Mouse (Mus musculus) midbrain, embryonic 10.5 days (tissue): Measurements from ENCODE around the gene Spata25. TPM values are rescaled to one million over a fixed set of nuclear protein-coding genes. Genes with fewer than 3 reads are reported as not detected.
"Not testable (repeated sequence)": the region's sequence is repeated elsewhere in the genome, so short reads cannot be mapped to it uniquely, and the experiment has no call there.

Experiments used
- DNase-seq: peaks from one replicate; pipeline ENCODE4 v3.0.0-alpha.2; 2017; ENCODE audit warnings: low spot score
- H3K27ac ChIP-seq: fragments of 300-500 bp; sonication (generic); replicated peaks from 2 replicates; pipeline ENCODE4 v1.5.1; 2016; ENCODE audit warnings: mild to moderate bottlenecking
- H3K27me3 ChIP-seq: fragments of 300-500 bp; sonication (generic); 2 replicates; pipeline ENCODE4 v1.6.1; 2016; ENCODE audit warnings: low read depth, mild to moderate bottlenecking; ENCODE audit not compliant: poor library complexity, severe bottlenecking
- H3K36me3 ChIP-seq: fragments of 300-500 bp; sonication (generic); 2 replicates; pipeline ENCODE4 v1.6.1; 2016; ENCODE audit warnings: mild to moderate bottlenecking, moderate library complexity
- H3K4me1 ChIP-seq: fragments of 300-500 bp; sonication (generic); 2 replicates; pipeline ENCODE4 v1.6.1; 2016
- H3K4me3 ChIP-seq: fragments of 300-500 bp; sonication (generic); 2 replicates; pipeline ENCODE4 v1.5.1; 2016; ENCODE audit warnings: mild to moderate bottlenecking, moderate library complexity
- H3K9me3 ChIP-seq: fragments of 300-500 bp; sonication (generic); replicated peaks from 2 replicates; pipeline ENCODE4 v1.6.1; 2016; ENCODE audit warnings: mild to moderate bottlenecking
- WGBS: fragments of 180-500 bp; shearing (Covaris S2); methylation state at CpG from one replicate; pipeline ENCODE4 v1.1.7; 2016; 5-methylcytosine and 5-hydroxymethylcytosine counted together
- polyA plus RNA-seq: library from polyadenylated mRNA; unstranded; fragments of >200 nt; fragmentation: Nextera tagmentation; extraction: Ambion mirVana; gene quantifications from 2 replicates; pipeline ENCODE4 v1.2.1, GENCODE M21; 2016

The Spata25 gene
- polyA plus RNA-seq, 1 experiment from 2014 or later: not detected

DNA sequence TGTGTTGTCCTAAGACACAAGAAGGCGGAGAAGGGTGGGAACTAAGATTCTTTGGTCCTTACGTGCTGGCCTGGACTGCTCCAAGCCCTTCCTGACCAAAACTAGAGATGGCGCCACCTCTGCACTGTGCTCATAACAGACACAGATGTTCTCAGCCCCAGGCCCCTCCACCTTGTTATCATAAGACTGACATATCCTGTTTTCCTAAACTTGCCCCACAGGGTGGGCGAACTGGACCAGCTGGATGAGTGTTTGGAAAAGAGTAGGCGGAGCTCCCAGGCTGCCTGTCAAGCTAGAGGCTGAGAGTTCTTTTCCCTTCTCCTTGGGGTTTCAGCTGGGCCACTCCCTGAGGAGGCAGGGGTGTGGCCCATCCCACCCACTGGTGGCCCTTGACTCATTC lies 10.6 kb downstream of the Spata25 start:
- Histone ChIP-seq H3K27ac (no peak overlapping the region), H3K36me3 (peaks cover 22% of the 10 kb centered on the region), H3K9me3 (no peaks in the 10 kb centered on the region), H3K27me3 (no peaks in the 10 kb centered on the region), H3K4me1 (peaks cover 11% of the 10 kb centered on the region), H3K4me3 (no peak overlapping the region)
- DNase-seq: peak; percentile 26
- WGBS: 74% methylated on average over 5 of the region's 5 CpGs

DNA sequence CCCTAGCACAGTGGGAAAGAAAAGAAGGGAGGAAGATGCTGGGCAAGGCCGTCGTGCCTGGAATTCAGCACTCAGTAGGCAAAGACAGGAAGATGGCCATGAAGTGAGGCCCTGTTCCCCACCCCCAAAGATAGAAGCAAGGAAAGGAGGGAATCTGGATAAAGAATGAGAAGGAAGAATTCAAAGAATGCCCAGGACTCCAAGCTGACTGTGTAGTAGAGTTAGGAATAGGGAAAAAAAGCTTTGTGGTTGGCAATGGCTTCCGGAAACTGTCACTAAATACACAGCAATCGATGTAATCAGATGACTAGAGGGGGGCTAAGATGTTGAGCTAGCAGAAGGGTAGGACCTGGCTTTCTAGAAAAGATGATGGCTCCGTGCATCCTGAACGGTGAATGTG lies 11.1 kb downstream of the Spata25 start:
- WGBS: 91% methylated on average over 6 of the region's 6 CpGs
- peaks cover 6% of the 10 kb centered on the region for H3K4me1 ChIP-seq
- H3K9me3 ChIP-seq: no peaks in the 10 kb centered on the region
- H3K4me3 ChIP-seq: no peak overlapping the region
- no peak for DNase-seq
- H3K36me3 ChIP-seq: peaks cover 25% of the 10 kb centered on the region
- H3K27me3 ChIP-seq: no peaks in the 10 kb centered on the region
- no peak overlapping the region for H3K27ac ChIP-seq

DNA sequence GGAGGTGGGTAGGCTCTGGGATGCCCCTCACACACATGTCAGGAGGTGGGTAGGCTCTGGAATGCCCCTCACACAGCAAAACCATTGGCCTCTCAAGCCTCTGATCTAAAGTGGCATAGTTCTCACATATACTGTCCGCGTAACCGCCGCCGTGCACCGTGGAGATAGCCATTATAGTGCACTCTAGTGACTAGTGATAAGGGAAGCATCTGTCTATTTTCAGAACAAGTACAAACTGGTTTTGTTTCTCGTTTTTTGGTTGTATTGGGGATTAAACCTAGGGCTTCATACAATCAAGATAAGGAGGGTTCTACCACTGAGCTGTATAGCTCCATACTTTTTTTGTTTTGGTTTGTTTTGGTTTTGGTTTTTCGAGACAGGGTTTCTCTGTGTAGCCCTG lies 12.5 kb downstream of the Spata25 start:
- H3K27me3 ChIP-seq: no peaks in the 10 kb centered on the region
- H3K4me3 ChIP-seq: no peak overlapping the region
- no peak for DNase-seq
- H3K4me1 ChIP-seq: peaks cover 3% of the 10 kb centered on the region; the same call in 1 of the 2 replicates
- H3K36me3 ChIP-seq: peaks cover 17% of the 10 kb centered on the region
- WGBS: 91% methylated on average over 8 of the region's 8 CpGs
- H3K27ac ChIP-seq: no peak overlapping the region
- no peaks in the 10 kb centered on the region for H3K9me3 ChIP-seq

DNA sequence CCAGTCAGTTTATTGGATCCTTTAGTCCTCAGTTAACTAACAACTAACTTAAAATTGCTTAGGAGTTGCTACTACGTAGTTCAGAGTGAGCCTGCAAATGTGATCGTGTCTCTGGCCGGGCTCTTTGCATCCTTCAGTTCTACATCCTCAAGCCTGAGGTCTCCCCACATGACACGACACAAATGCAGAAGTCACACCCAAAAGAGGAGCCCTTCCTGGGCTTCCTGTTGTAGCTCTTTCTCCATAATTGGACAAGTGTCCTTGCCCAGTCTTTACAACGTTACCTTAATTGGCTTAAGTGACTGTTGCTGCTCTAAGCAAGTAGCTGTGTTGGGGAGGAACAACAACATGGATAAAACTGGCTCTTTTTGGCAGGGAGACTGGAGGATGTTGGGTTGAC lies 13.0 kb downstream of the Spata25 start:
- no peak overlapping the region for H3K27ac ChIP-seq
- no peaks in the 10 kb centered on the region for H3K27me3 ChIP-seq
- no peak overlapping the region for H3K4me3 ChIP-seq
- H3K9me3 ChIP-seq: no peaks in the 10 kb centered on the region
- H3K4me1 ChIP-seq: peaks cover 3% of the 10 kb centered on the region; the same call in 1 of the 2 replicates
- WGBS: 89% methylated on average over 5 of the region's 5 CpGs
- H3K36me3 ChIP-seq: peaks cover 12% of the 10 kb centered on the region
- no peak for DNase-seq

DNA sequence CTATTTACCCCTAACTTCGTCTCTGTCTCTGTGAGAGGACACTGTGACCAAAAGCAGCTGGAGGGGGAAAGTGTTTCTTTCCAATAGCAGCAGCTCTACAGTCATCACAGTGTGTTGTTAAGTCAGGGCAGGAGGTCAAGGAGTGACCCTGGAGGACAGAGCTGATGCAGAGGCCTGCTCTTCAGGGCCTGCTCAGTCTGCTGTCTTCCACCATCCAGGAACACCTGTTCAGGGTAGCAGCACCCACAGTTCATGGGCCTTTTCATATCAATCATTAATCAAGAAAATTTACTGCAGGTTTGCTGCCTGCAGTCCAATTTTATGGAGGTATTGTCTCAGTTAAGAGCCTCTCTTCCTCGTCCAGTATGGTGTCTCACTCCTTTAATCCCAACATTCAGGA lies 14.8 kb downstream of the Spata25 start:
- Histone ChIP-seq H3K4me1 (peaks cover 3% of the 10 kb centered on the region; the same call in 1 of the 2 replicates), H3K27me3 (no peaks in the 10 kb centered on the region), H3K27ac (no peak overlapping the region), H3K9me3 (no peaks in the 10 kb centered on the region), H3K36me3 (peaks cover 16% of the 10 kb centered on the region), H3K4me3 (no peak overlapping the region)
- DNase-seq: no peak
- WGBS: 81% methylated on average over 2 of the region's 2 CpGs

DNA sequence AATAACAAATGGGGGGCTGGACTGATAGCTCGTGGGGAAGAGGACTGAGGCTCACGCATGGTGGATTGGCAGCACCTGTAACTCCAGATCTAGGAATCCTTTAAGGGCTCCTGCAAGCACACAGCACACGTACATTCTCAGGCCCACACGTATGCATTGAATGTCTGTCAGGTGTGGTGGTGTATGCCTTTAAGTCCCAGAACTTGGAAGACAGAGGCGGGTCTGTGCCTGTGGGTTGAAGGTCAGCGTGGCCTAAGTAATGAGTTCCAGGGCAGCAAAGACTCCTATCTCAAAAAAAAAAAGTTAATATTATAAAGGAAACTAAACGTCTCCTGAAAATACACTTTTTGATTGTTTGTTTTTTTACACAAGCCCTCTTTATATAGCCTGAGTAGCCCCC lies 21.7 kb downstream of the Spata25 start:
- no peak for DNase-seq
- H3K4me1 ChIP-seq: peaks cover 26% of the 10 kb centered on the region
- peak overlapping the region; percentile 2; the same call in 1 of the 2 replicates for H3K4me3 ChIP-seq
- 86% methylated on average over 7 of the region's 7 CpGs for WGBS
- peaks cover 23% of the 10 kb centered on the region for H3K36me3 ChIP-seq
- H3K9me3 ChIP-seq: no peaks in the 10 kb centered on the region
- H3K27ac ChIP-seq: no peak overlapping the region
- no peaks in the 10 kb centered on the region for H3K27me3 ChIP-seq

DNA sequence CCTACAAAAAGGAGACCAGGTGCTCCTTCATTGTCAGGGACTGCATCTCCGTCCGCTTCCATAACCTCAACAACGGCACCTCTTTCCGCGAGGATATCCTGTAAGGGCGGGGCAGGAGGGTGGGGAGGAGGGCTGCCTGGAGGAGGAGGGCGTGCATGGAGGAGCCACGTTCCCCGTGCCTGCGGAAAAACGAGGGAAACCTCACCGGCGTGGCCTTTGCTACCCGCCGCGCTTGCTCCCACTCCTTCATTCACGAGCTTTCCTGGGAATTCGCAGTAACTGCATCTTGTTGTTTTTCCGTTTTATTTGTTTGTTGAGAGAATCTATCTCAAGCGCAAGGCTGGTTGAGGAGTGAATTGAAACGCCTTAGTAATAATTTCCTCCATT lies 23.0 kb downstream of the Spata25 start:
- Histone ChIP-seq H3K27ac (peak overlapping the region; percentile 90), H3K9me3 (no peaks in the 10 kb centered on the region), H3K4me1 (peaks cover 26% of the 10 kb centered on the region), H3K4me3 (peak overlapping the region; percentile 74), H3K27me3 (no peaks in the 10 kb centered on the region), H3K36me3 (peaks cover 36% of the 10 kb centered on the region)
- DNase-seq: no peak
- 2% methylated on average over 21 of the region's 21 CpGs for WGBS

DNA sequence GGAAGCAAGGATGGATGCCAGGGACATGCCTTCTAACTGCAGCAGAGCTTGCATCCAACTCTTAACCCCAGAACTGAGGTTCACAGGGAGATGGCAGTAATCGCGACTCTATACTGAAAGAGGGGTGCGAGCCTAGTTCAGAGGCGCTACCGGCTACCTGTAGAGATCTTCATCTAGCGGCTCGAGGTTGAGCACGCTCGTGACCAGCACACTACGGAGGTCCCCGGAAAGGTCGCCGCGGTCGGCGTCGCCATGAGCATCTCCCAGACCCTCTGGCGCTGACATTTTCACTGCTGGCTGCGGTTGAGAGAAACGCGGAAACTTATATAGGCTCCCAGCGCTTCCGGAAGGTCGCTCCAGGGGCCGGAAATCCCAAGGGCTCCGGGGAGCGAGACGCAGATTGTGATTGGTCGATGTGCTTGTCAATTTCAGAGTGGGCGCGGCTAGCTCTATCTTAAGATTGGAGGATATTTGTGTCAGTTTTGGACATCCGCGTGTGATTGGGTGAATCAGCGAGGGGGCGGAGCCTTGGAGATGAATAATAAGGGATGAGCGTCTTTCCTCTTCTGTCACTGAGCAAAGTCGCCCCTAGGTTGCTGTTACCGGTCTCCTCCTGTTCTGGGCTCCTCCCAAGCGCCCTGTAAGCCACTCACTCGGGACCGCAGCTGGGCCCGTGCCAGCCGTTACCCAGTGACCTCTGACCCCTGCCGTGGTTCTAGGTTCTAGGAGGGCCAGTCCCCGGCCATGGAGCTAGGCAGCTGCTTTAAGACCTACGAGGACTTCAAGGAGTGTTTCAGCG lies 23.6 kb downstream of the Spata25 start, which contains the start of the genes Acot8 and Zswim3:
Gene Acot8, minus strand, starts transcription at position 350 of the 799 bp plus-strand sequence.
Gene Zswim3, plus strand, starts transcription at position 566 of the 799 bp plus-strand sequence.
- H3K4me3 ChIP-seq: peak within 1 kb of the TSS; percentile 74
- peak within 1 kb of the TSS; percentile 90 for H3K27ac ChIP-seq
- peak; percentile 97 for DNase-seq
- H3K9me3 ChIP-seq: no peaks in the 10 kb centered on the region
- H3K4me1 ChIP-seq: peaks cover 26% of the 10 kb centered on the region
- no peaks in the 10 kb centered on the region for H3K27me3 ChIP-seq
- WGBS: under 1% methylated on average over 47 of the region's 47 CpGs
- peaks cover 42% of the 10 kb centered on the region for H3K36me3 ChIP-seq

DNA sequence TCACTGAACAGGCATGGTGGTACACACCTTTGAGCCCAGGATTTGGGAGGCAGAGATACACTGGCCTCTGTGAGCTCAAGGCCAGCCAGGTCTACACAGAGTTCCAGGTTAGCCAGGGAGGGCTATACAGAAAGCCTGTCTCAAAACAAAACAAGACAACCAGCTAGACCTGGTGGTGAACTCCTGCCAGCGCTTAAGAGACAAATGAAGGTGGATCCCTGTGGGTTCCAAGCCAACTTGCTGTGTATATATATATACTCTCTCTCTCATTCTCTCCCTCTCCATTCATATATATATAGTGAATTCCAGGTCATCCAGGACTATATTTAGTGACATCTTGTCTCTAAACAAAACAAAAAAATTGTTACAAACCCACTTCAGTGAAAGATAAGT lies 24.4 kb downstream of the Spata25 start:
- 57% methylated on average over 1 of the region's 1 CpGs for WGBS
- Histone ChIP-seq H3K9me3 (no peaks in the 10 kb centered on the region), H3K4me1 (peaks cover 26% of the 10 kb centered on the region), H3K27me3 (no peaks in the 10 kb centered on the region), H3K4me3 (peak overlapping the region; percentile 74), H3K27ac (peak overlapping the region; percentile 90; the same call in 1 of the 2 replicates), H3K36me3 (peaks cover 44% of the 10 kb centered on the region)
- no peak for DNase-seq

DNA sequence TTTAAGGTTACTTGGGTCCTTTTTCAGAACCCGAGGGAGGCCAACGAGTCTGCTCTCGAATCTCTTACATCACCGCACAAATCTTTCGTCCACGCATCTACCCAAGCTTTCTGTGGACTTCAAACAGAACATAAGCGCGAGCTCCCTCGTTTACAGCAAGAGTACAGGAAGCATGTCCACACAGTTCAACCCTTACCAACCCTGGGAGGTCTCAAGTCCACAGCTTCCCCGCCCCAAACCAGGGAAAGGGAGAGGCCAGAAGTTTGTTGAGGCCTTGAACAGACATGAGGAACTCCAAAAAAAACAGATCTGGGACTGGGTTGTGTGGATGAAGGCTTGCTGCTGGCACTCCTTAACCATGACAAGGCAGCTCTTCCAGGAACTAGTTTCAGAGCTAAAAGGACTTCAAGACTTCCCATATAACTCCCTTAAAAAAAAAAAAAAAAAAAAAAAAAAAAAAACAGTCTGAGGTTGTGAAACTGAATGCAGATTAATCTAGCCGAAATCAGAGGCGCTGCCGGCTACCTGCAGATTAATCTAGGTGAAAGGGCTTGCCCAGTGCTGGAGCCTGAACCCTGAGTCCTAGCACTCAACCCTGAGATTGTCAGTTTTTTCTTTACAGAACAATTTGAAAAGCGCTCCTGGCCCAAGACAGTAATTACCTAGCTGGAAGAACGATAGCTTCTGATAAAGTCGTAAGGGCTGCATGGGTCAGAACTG lies 25.0 kb downstream of the Spata25 start:
- Histone ChIP-seq H3K36me3 (peaks cover 44% of the 10 kb centered on the region), H3K4me1 (peaks cover 26% of the 10 kb centered on the region), H3K9me3 (no peaks in the 10 kb centered on the region), H3K27me3 (no peaks in the 10 kb centered on the region), H3K4me3 (peak overlapping the region; percentile 74), H3K27ac (no peak overlapping the region)
- WGBS: 95% methylated on average over 16 of the region's 16 CpGs
- DNase-seq: no peak

DNA sequence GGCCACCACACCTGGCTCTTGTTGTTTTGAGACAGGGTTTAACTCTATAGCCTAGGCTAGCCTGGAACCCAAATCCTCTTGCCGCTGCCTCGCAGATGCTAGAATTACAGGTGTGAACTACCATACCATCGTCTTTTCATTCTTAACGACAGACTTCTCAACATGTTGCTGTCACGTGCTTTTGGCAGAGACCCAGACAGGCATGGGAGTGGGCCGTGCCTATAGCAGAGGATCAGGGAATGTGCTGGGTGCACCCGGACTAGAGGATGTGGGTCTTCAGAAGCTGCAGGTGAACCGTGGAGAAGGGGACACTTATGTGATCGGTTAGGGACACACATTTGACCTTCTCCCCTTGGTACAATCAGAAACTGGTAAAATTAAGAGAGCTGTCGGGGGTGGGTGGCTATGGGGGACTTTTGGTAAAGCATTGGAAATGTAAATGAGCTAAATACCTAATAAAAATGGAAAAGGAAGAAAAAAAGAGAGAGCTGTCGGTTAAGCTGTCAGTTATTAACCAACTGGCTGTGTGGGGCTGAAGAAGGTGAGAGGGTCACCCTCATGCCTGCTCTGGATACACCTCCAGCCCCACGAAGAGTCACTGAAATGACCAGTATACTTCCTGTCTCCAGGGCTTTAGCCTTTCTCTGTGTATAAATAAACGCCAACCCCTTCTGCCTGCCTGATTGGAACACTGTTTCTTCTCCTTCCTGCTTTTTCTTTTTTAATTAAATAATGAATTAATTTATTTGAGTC lies 27.9 kb downstream of the Spata25 start:
- no peak for DNase-seq
- peaks cover 18% of the 10 kb centered on the region for H3K4me1 ChIP-seq
- H3K27ac ChIP-seq: no peak overlapping the region
- 93% methylated on average over 13 of the region's 13 CpGs for WGBS
- H3K4me3 ChIP-seq: no peak overlapping the region
- H3K36me3 ChIP-seq: peaks cover 71% of the 10 kb centered on the region
- H3K27me3 ChIP-seq: no peaks in the 10 kb centered on the region
- H3K9me3 ChIP-seq: no peaks in the 10 kb centered on the region

DNA sequence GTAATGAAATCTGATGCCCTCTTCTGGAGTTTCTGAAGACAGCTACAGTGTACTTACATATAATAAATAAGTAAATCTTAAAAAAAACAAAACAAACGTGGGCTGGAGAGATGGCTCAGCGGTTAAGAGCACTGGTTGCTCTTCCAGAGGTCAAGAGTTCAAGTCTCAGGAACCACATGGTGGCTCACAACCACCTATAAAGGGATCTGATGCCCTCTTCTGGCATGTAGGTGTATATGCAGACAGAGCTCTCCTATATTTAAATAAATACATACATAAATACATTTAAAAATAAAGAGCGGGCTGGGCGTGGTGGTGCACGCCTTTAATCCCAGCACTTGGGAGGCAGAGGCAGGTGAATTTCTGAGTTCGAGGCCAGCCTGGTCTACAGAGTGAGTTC lies 29.8 kb downstream of the Spata25 start:
- not testable (repeated sequence) for H3K4me3 ChIP-seq, H3K27me3 ChIP-seq, H3K4me1 ChIP-seq, H3K27ac ChIP-seq, DNase-seq, H3K9me3 ChIP-seq
- H3K36me3 ChIP-seq: peaks cover 86% of the 10 kb centered on the region
- 90% methylated on average over 6 of the region's 6 CpGs for WGBS
